Mouse (Mus musculus) lung, adult 18-20 months (tissue): Measurements from ENCODE around the gene Lrrc47.

Experiments used
- DNase-seq, 2 experiments: peaks; one replicate each; pipeline ENCODE4 v3.0.0; 2022; ENCODE audit warnings: mixed read lengths in 2 of 2

Gene Lrrc47

DNA sequence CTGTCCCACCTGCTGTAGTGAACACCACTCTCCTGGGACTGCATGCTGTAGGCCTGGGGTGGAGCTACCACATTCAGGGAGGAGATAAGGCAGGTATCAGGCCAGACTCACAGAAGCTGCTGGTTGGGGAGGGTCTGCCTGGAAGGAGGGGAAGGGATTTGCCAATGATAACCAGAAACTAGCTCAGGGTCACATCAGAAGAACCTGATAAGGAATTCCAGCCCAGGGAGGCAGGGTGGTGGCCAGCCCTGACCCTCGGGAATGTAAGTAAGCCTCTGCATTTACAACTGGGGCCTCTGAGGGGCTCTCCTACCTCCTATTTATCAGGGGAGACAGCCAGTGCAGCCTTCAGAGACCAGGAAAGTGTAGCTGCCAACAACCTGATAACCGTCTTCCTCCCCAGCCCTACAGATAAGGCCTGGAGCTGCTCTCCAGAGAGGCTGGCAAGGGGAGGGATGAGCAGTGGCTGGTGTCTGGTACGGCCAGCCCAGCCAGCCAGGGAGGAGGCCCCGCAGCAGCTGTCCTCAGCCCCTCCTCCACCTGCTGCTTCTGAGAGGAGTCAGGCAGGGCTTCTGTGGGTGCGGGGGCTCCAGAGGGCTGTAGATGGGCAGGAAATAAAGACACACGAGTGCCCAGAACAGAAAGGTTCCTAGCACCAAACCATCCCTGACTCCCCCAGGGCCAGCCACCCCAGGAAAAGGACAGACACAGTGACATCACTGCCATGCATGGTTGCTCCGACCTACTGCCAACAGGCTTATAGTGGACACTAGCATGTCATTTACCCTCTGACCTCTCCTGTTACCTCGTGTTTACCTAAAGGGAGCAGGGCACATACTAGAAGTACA is 12.4 kb downstream of the Lrrc47 start:
- peak in 1 of 2 experiments; percentile 37 for DNase-seq

- peak in 1 of 2 experiments; percentile 43 for DNase-seq
Measured at GRCm38 (mm10) chr4:154024729-154025521, 13.4 kb downstream of the Lrrc47 start.

DNA sequence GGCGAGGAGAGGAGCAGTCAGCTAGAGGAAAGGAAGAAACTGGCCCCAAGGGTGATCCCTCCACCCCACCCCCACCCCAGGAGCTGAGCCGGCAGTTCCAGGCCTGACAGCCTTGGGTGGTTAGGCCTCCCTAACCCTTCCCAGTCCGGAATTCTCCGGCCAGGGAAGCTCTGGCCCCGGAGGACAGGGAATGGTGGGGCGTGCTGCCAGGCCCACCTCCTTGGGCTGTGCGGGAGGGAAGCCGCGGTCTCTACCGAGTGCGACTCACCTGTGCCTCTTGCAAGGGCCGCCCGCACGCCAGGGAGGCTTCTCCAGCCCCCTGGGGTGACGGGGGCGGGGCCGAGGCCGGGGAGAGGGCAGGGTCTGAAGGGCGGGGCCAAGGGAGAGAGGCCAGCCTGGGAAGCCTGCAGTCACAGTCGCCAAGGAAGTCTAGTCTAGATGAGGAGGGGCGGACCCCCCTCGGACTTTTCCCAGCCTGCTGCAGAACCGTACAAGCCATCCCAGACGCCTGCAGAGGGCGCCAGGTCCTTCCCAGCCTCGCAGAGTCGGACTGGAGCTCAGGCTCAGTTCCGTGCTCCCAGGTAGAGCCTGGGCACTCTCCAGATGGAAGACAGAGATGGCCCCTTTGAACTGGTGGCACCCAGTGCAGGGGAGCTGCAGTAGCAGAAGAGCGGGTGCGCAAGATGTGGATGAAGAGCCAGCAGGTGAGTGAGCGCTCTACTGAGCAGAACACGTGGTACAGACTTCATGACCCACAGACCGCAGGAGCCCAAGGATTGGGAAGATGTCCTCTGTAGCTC is 14.3 kb downstream of the Lrrc47 start, which contains the start of gene Smim1:
TSS of gene Smim1 (minus strand) at position 590 of the 800 bp plus-strand sequence.
- DNase-seq: peak; percentile 89 to 93

- DNase-seq: no peak
Measured at GRCm38 (mm10) chr4:154026441-154026761, 14.9 kb downstream of the Lrrc47 start.

- DNase-seq: no peak
Measured at GRCm38 (mm10) chr4:154028066-154028465, 16.5 kb downstream of the Lrrc47 start.

- DNase-seq: no peak
Measured at GRCm38 (mm10) chr4:154028646-154029045, 17.1 kb downstream of the Lrrc47 start.

- DNase-seq: no peak
Measured at GRCm38 (mm10) chr4:154037123-154037522, 25.6 kb downstream of the Lrrc47 start.

DNA sequence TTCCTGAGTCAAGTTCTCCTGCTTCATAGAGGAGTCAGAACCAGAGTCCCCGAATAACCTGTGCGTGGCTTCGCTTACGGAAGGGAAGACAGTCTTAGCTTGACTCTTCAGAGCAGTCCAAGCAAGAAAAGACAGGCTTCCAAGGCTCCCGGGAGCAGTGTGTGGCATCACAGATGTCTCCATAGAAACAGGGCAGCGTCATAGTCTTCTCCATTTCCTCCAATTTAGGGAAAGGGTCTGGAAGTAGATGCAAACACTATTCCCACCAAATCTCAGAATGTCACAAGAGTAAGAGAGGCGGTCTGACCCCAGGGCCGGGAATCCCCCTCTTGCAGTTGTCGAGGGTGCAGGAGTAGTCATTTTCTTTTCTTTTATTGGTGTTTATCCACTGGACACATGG is 31.0 kb downstream of the Lrrc47 start, which contains the start of gene Ccdc27:
TSS of gene Ccdc27 (minus strand) at position 101 of the 400 bp plus-strand sequence.
- no peak for DNase-seq

DNA sequence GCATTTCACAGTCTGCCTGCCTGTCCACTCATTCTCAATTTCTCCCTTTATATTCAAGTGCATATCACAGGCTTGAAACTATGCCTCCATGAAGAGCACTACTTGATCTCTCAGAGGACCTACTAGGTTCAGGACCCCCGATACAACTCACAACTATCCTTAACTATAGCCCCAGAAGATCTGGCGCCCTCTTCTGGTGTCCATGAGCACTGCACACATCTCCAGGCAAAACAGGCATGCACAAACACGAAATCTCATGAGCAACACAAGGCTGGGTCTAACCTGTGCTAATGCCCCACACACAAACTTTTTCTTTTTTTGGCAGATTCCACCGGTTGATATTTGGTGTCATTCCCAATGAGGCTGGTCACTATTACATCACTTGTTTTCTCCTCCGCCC is 34.3 kb downstream of the Lrrc47 start:
- DNase-seq: no peak

- no peak for DNase-seq
Measured at GRCm38 (mm10) chr4:154051401-154051800, 39.9 kb downstream of the Lrrc47 start.

DNA sequence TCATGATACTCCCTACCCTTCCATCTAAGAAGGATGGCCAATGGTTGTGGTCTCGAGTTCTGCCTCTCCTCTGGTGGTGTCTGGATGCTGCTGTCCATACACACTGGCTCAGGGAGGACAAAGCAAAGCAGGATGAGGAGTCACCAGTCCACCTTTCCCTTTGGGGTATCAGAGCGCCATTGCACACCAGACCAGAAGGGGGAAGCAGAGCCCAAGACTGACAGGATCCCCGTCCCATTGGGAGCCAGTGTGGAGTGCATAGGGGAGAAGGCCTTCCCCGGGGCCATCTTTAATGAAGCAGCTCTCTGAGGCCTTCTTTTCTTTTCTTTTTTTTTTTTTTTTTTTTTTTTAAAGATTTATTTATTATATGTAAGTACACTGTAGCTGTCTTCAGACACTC is 41.5 kb downstream of the Lrrc47 start:
- DNase-seq: no peak

DNA sequence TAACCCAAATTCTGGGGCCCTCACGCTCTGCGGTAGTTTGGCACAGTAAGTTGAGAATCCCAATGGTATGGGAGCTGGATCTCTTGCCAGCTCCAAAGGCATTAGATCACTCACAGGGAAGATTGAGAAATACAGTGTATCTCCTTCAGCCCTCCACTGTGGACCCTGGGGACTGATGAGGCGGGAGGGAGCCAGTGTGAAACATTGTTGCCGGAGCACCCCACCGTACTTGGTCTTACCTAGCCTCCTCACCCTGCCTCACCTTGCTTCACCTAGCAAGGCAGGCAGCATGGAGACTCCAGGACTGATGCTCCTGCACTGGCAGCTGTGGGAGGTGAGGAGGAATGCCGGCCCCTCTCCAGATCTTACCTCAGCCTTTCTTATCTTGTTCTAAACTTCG is 44.0 kb downstream of the Lrrc47 start:
- DNase-seq: no peak

GRCm38 (mm10) chr4:154056046-154056445 is 44.5 kb downstream of the Lrrc47 start:
- DNase-seq: no peak

GRCm38 (mm10) chr4:154056661-154057060 is 45.1 kb downstream of the Lrrc47 start:
- no peak for DNase-seq

GRCm38 (mm10) chr4:154057696-154058095 is 46.2 kb downstream of the Lrrc47 start:
- no peak for DNase-seq

- DNase-seq: no peak
Measured at GRCm38 (mm10) chr4:154064827-154065773, 53.6 kb downstream of the Lrrc47 start.

GRCm38 (mm10) chr4:154070896-154071295 is 59.4 kb downstream of the Lrrc47 start:
- peak in 1 of 2 experiments; percentile 14 for DNase-seq
